ENCODE assay signal across 9 mouse cellular contexts in the genomic region with DNA sequence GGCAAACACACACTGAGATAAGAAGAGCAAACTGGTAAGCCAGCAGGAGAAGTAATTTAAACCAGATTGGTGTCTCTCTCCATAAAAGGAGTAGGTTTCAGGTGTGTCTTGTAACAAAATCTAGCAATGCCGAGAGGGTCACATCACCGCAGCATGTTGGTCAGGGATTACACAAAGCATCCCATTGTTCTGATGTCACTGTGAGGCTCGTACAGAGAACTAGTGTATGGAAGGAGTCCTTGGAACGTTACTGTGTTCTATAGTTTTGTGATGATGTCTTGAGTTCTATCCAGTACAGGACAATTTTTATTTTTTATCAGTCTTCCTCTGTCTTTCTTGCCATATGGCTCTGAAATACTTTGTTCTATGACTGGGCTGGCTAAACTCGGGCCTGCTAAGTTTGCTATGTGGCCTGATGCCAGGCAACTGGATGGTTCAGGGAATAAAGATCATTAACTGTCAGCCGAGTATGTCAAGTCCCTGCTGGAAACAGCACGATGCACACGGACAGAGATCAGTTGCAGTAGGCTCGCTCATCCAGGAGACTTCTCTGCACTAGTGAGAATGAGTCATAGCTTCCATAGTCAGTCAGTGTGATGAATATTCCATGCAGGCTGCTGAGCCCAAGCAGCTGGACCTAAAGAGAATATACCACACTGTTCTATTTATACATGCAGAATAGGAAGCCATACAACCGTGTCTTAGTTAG. TPM values are rescaled to one million over a fixed set of nuclear protein-coding genes. Genes with fewer than 3 reads are reported as not detected.
DNase-seq lines count a peak whose midpoint lies in the region; ATAC-seq lines count a peak whose summit lies in the region.
"Had no signal": no experiment of that assay in that cellular context is flagged by ENCODE, and none has a peak within 500 bp of the region (broad histone marks: within the 10 kb centered on the region; RNA-seq: fewer than 3 reads in every experiment).

No protein-coding gene starts in this region.

- H3K9ac ChIP-seq in heart, embryonic 13.5 days: no peak overlapping the region
- no peak overlapping the region for H3K9ac ChIP-seq in heart, embryonic 11.5 days (ENCODE audit: low read depth, low read length)
- peak overlapping the region; percentile 45; the same call in 1 of the 2 replicates for H3K9ac ChIP-seq in embryonic facial prominence, embryonic 14.5 days (ENCODE audit: low read depth, low read length)
- no peak overlapping the region for H3K9ac ChIP-seq in hindbrain, embryonic 13.5 days
- H3K9ac ChIP-seq in forebrain, embryonic 11.5 days (ENCODE audit: low read length): no peak overlapping the region
- H3K9ac ChIP-seq: neural tube, embryonic 12.5 days had no signal

- DNase-seq in 416B (ENCODE audit: low read depth): peak; percentile 17
- DNase-seq in embryonic facial prominence, embryonic 14.5 days (ENCODE audit: low spot score): peak; percentile 86
- DNase-seq in left cerebral cortex, adult 8-10 months (ENCODE audit: low spot score in 2 of 2): peak; percentile 18 to 74
- no peak for DNase-seq in spleen, postnatal 10 days (ENCODE audit: low spot score in 2 of 2)
- DNase-seq in forebrain, embryonic 11.5 days (ENCODE audit: low spot score): no peak

- ATAC-seq in heart, embryonic 13.5 days (ENCODE audit: extremely low read depth, insufficient number of reproducible peaks, low FRiP score, low TSS enrichment): peak; percentile 32; the same call in 1 of the 2 replicates
- ATAC-seq in heart, embryonic 11.5 days (replicated peaks; ENCODE audit: insufficient number of reproducible peaks, low FRiP score, low TSS enrichment): no peak
- ATAC-seq in embryonic facial prominence, embryonic 14.5 days (ENCODE audit: low read depth): peak; percentile 75
- no peak for ATAC-seq in hindbrain, embryonic 13.5 days (ENCODE audit: low FRiP score)
- ATAC-seq in forebrain, embryonic 11.5 days (replicated peaks; ENCODE audit: low FRiP score): no peak

- no peaks in the 10 kb centered on the region for H3K36me3 ChIP-seq in heart, embryonic 13.5 days
- H3K36me3 ChIP-seq in heart, embryonic 11.5 days (ENCODE audit: control insufficient read depth, insufficient read depth, low read length): no peaks in the 10 kb centered on the region
- H3K36me3 ChIP-seq in embryonic facial prominence, embryonic 14.5 days (ENCODE audit: control insufficient read depth, insufficient read depth, low read length): no peaks in the 10 kb centered on the region
- H3K36me3 ChIP-seq in hindbrain, embryonic 13.5 days: no peaks in the 10 kb centered on the region
- no peaks in the 10 kb centered on the region for H3K36me3 ChIP-seq in forebrain, embryonic 11.5 days (ENCODE audit: control insufficient read depth, insufficient read depth, low read length)
- H3K36me3 ChIP-seq: neural tube, embryonic 12.5 days had no signal

- 38% methylated on average over 10 of the region's 10 CpGs for WGBS in heart, embryonic 13.5 days
- 46% methylated on average over 10 of the region's 10 CpGs for WGBS in heart, embryonic 11.5 days (ENCODE audit: insufficient replicate concordance)
- WGBS in embryonic facial prominence, embryonic 14.5 days: 26% methylated on average over 10 of the region's 10 CpGs
- WGBS in hindbrain, embryonic 13.5 days: 55% methylated on average over 10 of the region's 10 CpGs
- 72% methylated on average over 10 of the region's 10 CpGs for WGBS in forebrain, embryonic 11.5 days

- no peak overlapping the region for H3K4me2 ChIP-seq in heart, embryonic 13.5 days
- H3K4me2 ChIP-seq in heart, embryonic 11.5 days: no peak overlapping the region
- H3K4me2 ChIP-seq in embryonic facial prominence, embryonic 14.5 days (ENCODE audit: low read depth, low read length): no peak overlapping the region
- no peak overlapping the region for H3K4me2 ChIP-seq in hindbrain, embryonic 13.5 days
- H3K4me2 ChIP-seq in forebrain, embryonic 11.5 days (ENCODE audit: low read depth, low read length, severe bottlenecking): no peak overlapping the region
- H3K4me2 ChIP-seq: neural tube, embryonic 12.5 days had no signal

- H3K27me3 ChIP-seq in heart, embryonic 13.5 days (replicated peaks): no peaks in the 10 kb centered on the region
- H3K27me3 ChIP-seq in heart, embryonic 11.5 days (ENCODE audit: control insufficient read depth, insufficient read depth, low read length): no peaks in the 10 kb centered on the region
- no peaks in the 10 kb centered on the region for H3K27me3 ChIP-seq in embryonic facial prominence, embryonic 14.5 days (replicated peaks; ENCODE audit: control insufficient read depth, insufficient read depth, low read length)
- no peaks in the 10 kb centered on the region for H3K27me3 ChIP-seq in hindbrain, embryonic 13.5 days
- H3K27me3 ChIP-seq in forebrain, embryonic 11.5 days (ENCODE audit: control insufficient read depth, insufficient read depth, low read length): no peaks in the 10 kb centered on the region
- H3K27me3 ChIP-seq: neural tube, embryonic 12.5 days had no signal

- H3K9me3 ChIP-seq in heart, embryonic 13.5 days: no peaks in the 10 kb centered on the region
- no peaks in the 10 kb centered on the region for H3K9me3 ChIP-seq in heart, embryonic 11.5 days (replicated peaks; ENCODE audit: control insufficient read depth, low read length)
- H3K9me3 ChIP-seq in embryonic facial prominence, embryonic 14.5 days (ENCODE audit: control insufficient read depth, low read length): no peaks in the 10 kb centered on the region
- no peaks in the 10 kb centered on the region for H3K9me3 ChIP-seq in hindbrain, embryonic 13.5 days
- no peaks in the 10 kb centered on the region for H3K9me3 ChIP-seq in forebrain, embryonic 11.5 days (ENCODE audit: control insufficient read depth, low read length)
- H3K9me3 ChIP-seq: neural tube, embryonic 12.5 days had no signal

- H3K27ac ChIP-seq in heart, embryonic 13.5 days (replicated peaks): peak overlapping the region; percentile 56
- no peak overlapping the region for H3K27ac ChIP-seq in heart, embryonic 11.5 days (ENCODE audit: low read depth, low read length)
- H3K27ac ChIP-seq in embryonic facial prominence, embryonic 14.5 days (replicated peaks; ENCODE audit: low read depth, low read length): peak overlapping the region; percentile 65; the same call in 1 of the 2 replicates
- H3K27ac ChIP-seq in hindbrain, embryonic 13.5 days: no peak overlapping the region
- H3K27ac ChIP-seq in forebrain, embryonic 11.5 days (ENCODE audit: low read depth, low read length): no peak overlapping the region
- H3K27ac ChIP-seq: neural tube, embryonic 12.5 days had no signal

- H3K4me1 ChIP-seq in heart, embryonic 13.5 days: peaks cover 37% of the 10 kb centered on the region
- peaks cover 12% of the 10 kb centered on the region for H3K4me1 ChIP-seq in heart, embryonic 11.5 days (ENCODE audit: control insufficient read depth, insufficient read depth, low read length)
- H3K4me1 ChIP-seq in embryonic facial prominence, embryonic 14.5 days (ENCODE audit: control insufficient read depth, insufficient read depth, low read length): peaks cover 22% of the 10 kb centered on the region
- peaks cover 5% of the 10 kb centered on the region for H3K4me1 ChIP-seq in hindbrain, embryonic 13.5 days (replicated peaks)
- no peaks in the 10 kb centered on the region for H3K4me1 ChIP-seq in forebrain, embryonic 11.5 days (replicated peaks; ENCODE audit: control insufficient read depth, insufficient read depth, low read length)
- H3K4me1 ChIP-seq: neural tube, embryonic 12.5 days had no signal

- no peak overlapping the region for H3K4me3 ChIP-seq in heart, embryonic 13.5 days
- no peak overlapping the region for H3K4me3 ChIP-seq in heart, embryonic 11.5 days (ENCODE audit: low read depth, low read length)
- no peak overlapping the region for H3K4me3 ChIP-seq in embryonic facial prominence, embryonic 14.5 days (ENCODE audit: low read depth, low read length)
- H3K4me3 ChIP-seq in hindbrain, embryonic 13.5 days: no peak overlapping the region
- H3K4me3 ChIP-seq in forebrain, embryonic 11.5 days (ENCODE audit: low read depth, low read length): no peak overlapping the region
- H3K4me3 ChIP-seq: neural tube, embryonic 12.5 days had no signal

RNA-seq across cellular contexts. Expression of a gene that starts 24.1 kb away (rescaled TPM):
- polyA plus RNA-seq in heart, embryonic 13.5 days (2015; fragmentation: Nextera tagmentation; extraction: Ambion mirVana): 0.20 and 0.28 TPM in 2 replicates
- polyA plus RNA-seq in heart, embryonic 11.5 days (2014; fragmentation: Nextera tagmentation; extraction: Ambion mirVana): 0.53 TPM in 1 of 2 replicates, not detected in the other
- 0.10 and 0.36 TPM in 2 replicates for polyA plus RNA-seq in embryonic facial prominence, embryonic 14.5 days (2014; fragmentation: Nextera tagmentation; extraction: Ambion mirVana)
- total RNA-seq in left cerebral cortex, adult 8-10 months (2022): under 1 TPM in 3 of 4 experiments, not detected in 1; 0.40 to 0.88 (median 0.53) TPM
- not detected in 2 replicates for polyA plus RNA-seq in hindbrain, embryonic 13.5 days (2015; fragmentation: Nextera tagmentation; extraction: Ambion mirVana)
- polyA plus RNA-seq in forebrain, embryonic 11.5 days (2014; fragmentation: Nextera tagmentation; extraction: Ambion mirVana): not detected in 2 replicates
- polyA plus RNA-seq: neural tube, embryonic 12.5 days had no signal

RNA-seq across cellular contexts. Expression of a gene that starts 41.0 kb away (rescaled TPM):
- 0.64 and 0.83 TPM in 2 replicates for polyA plus RNA-seq in heart, embryonic 13.5 days (2015; fragmentation: Nextera tagmentation; extraction: Ambion mirVana)
- polyA plus RNA-seq in heart, embryonic 11.5 days (2014; fragmentation: Nextera tagmentation; extraction: Ambion mirVana): 0.99 and 1.1 TPM in 2 replicates
- polyA plus RNA-seq in embryonic facial prominence, embryonic 14.5 days (2014; fragmentation: Nextera tagmentation; extraction: Ambion mirVana): 1.7 and 1.8 TPM in 2 replicates
- total RNA-seq in left cerebral cortex, adult 8-10 months (2022): 1 to 10 TPM; 1.3 to 1.7 (median 1.3) TPM
- 0.65 TPM in 2 replicates for polyA plus RNA-seq in hindbrain, embryonic 13.5 days (2015; fragmentation: Nextera tagmentation; extraction: Ambion mirVana)
- 2.1 and 2.9 TPM in 2 replicates for polyA plus RNA-seq in forebrain, embryonic 11.5 days (2014; fragmentation: Nextera tagmentation; extraction: Ambion mirVana)

Comparison
In these comparisons a context has a peak if more than half of its experiments do, and no peak if none do; other contexts are left out.
1. ATAC-seq: peak in heart, embryonic 13.5 days (single experiment) and embryonic facial prominence, embryonic 14.5 days (single experiment); none in heart, embryonic 11.5 days (single experiment), hindbrain, embryonic 13.5 days (single experiment) and forebrain, embryonic 11.5 days (single experiment).
2. H3K27ac ChIP-seq: peak in heart, embryonic 13.5 days (single experiment) and embryonic facial prominence, embryonic 14.5 days (single experiment); none in heart, embryonic 11.5 days (single experiment), hindbrain, embryonic 13.5 days (single experiment) and forebrain, embryonic 11.5 days (single experiment).
3. DNase-seq: peak in 416B (single experiment), embryonic facial prominence, embryonic 14.5 days (single experiment) and left cerebral cortex, adult 8-10 months (2 of 2); none in spleen, postnatal 10 days (0 of 2) and forebrain, embryonic 11.5 days (single experiment).